ENCODE assay signal across 1 mouse cellular context in the genomic region with DNA sequence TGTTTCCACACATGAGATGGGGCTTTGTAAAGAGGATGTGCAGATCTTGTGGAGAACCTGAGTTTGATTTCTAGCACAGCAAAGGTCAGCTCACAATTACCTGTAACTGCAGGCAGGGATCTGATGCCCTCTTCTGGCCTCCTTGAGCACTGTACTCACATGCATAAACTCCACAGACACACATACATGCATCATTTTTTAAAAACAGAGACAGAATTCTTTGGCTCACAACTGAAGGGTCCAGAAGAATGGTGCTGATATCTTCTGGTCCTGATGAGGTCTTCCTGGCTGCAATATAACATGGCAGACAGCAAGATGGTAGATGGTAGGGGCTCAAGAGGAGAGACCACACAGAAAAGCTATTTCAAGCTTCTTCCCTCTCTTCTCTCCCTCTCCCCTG.
TF ChIP-seq lines count a peak whose summit lies in the region.

Gene Cby3, plus strand, starts transcription at position 301 of the 400 bp plus-strand sequence.

TF ChIP-seq in MEL, 35 proteins besides CTCF, POLR2A, EP300 and RAD21 (continued from another document):
- TF ChIP-seq BHLHE40 (IDR thresholded peaks at IDR 0.05; ENCODE audit: borderline replicate concordance, low read depth, low read length), result no peak
TF ChIP-seq in MEL: peak in this region for 1.
